Mouse (Mus musculus): Measurements from ENCODE around the gene Rbpms2. TPM values are rescaled to one million over a fixed set of nuclear protein-coding genes. Genes with fewer than 3 reads are reported as not detected.

The Rbpms2 gene
- polyA plus RNA-seq, 1 experiment from 2014 or later = 3.2 TPM

DNA sequence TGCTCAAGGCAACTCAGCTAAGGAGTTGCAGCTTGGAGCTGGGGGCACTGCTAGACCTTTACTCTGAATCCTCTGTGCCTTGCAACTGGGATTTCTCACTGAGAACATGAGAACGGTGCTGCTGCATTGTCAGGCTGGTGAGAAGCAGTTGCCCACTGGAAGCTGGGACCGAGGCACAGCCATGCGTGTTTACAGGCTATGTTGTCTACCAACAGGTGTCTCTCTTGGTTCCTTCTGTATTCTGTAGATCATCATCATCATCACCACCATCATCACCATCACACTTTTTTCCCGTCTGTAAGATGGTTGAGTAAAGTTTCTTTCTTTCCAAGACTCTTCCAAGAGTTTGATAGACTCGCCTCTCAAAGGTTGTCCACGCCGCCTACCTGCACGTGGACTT, 38.3 kb downstream of the Rbpms2 start, which contains the start of gene Oaz2:
Gene Oaz2 (plus strand): TSS at position 301 of the 400 bp plus-strand sequence.
- no peak within 1 kb of the TSS for H3K9ac ChIP-seq (replicated peaks; ENCODE audit: low read depth, low read length)
- H3K9me3 ChIP-seq (ENCODE audit: control insufficient read depth, low read length) = no peaks in the 10 kb centered on the region
- H3K36me3 ChIP-seq (ENCODE audit: control insufficient read depth, insufficient read depth) = no peaks in the 10 kb centered on the region
- ATAC-seq = no peak
- 94% methylated on average over 8 of the region's 8 CpGs for WGBS
- H3K4me3 ChIP-seq (replicated peaks; ENCODE audit: low read length) = no peak within 1 kb of the TSS
- no peaks in the 10 kb centered on the region for H3K27me3 ChIP-seq (replicated peaks; ENCODE audit: control insufficient read depth, insufficient read depth, low read length)
- no peak within 1 kb of the TSS for H3K4me2 ChIP-seq (ENCODE audit: low read length)
- H3K4me1 ChIP-seq (replicated peaks; ENCODE audit: control insufficient read depth, insufficient read depth, low read length) = no peaks in the 10 kb centered on the region
- no peak within 1 kb of the TSS for H3K27ac ChIP-seq (ENCODE audit: low read length)

DNA sequence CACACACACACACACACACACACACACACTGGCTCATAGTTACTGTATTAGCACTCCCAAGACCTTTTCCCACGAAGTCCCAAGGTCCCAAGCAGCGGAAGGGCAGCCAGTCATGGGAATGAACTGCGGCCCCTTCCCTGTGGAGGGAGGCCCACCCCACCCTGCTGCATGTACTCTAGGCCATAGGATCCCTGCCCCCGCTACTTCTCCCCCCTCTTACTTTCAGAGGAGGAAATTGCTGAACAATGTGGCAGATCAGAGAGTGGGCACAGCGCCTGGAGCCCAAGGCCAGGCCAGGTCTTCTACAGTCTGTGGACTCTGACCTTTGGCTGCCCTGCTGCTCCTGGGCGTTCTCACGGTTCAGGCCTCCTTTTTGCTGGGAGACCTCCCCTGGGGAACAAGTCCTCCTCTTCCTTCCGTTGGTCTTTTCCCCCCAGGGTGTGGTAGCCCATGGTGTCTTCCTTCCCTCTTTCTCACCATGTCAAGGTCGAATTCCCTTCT, 42.0 kb downstream of the Rbpms2 start:
- H3K9ac ChIP-seq (replicated peaks; ENCODE audit: low read depth, low read length) = no peak overlapping the region

DNA sequence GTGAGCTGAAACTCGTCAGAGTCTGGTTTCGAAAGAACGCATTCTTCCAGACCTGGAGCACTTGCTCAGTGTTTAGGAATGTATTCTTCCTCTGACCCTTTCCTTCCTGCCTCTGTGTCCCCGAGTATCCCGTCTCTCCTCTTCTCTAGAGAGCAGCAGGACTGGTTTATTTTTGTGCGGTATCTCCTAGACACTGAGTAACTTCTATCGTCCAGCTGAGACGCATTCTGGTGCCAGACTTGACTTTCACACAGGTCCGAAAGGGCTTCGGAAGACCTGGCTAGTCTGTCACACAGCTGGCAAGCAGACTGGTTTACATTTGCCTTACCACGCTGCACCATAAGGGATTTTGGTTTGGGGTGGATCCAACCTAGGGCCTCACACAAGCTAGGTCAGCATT, 43.5 kb downstream of the Rbpms2 start:
- H3K27ac ChIP-seq (ENCODE audit: low read length) = no peak overlapping the region
- ATAC-seq = no peak
- H3K36me3 ChIP-seq (ENCODE audit: control insufficient read depth, insufficient read depth) = no peaks in the 10 kb centered on the region
- WGBS = 85% methylated on average over 11 of the region's 11 CpGs
- H3K4me1 ChIP-seq (replicated peaks; ENCODE audit: control insufficient read depth, insufficient read depth, low read length) = peaks cover 16% of the 10 kb centered on the region
- H3K9ac ChIP-seq (replicated peaks; ENCODE audit: low read depth, low read length) = no peak overlapping the region
- H3K4me2 ChIP-seq (ENCODE audit: low read length) = no peak overlapping the region
- no peak overlapping the region for H3K4me3 ChIP-seq (replicated peaks; ENCODE audit: low read length)
- no peaks in the 10 kb centered on the region for H3K27me3 ChIP-seq (replicated peaks; ENCODE audit: control insufficient read depth, insufficient read depth, low read length)
- no peaks in the 10 kb centered on the region for H3K9me3 ChIP-seq (ENCODE audit: control insufficient read depth, low read length)

More for the DNA sequence above, 42.0 kb downstream of the Rbpms2 start:
- 62% methylated on average over 9 of the region's 9 CpGs for WGBS
- H3K27me3 ChIP-seq (replicated peaks; ENCODE audit: control insufficient read depth, insufficient read depth, low read length) = no peaks in the 10 kb centered on the region
- H3K4me2 ChIP-seq (ENCODE audit: low read length) = no peak overlapping the region
- no peak overlapping the region for H3K27ac ChIP-seq (ENCODE audit: low read length)
- no peaks in the 10 kb centered on the region for H3K36me3 ChIP-seq (ENCODE audit: control insufficient read depth, insufficient read depth)
- peaks cover 5% of the 10 kb centered on the region for H3K4me1 ChIP-seq (replicated peaks; ENCODE audit: control insufficient read depth, insufficient read depth, low read length)
- no peak for ATAC-seq
- no peaks in the 10 kb centered on the region for H3K9me3 ChIP-seq (ENCODE audit: control insufficient read depth, low read length)
- H3K4me3 ChIP-seq (replicated peaks; ENCODE audit: low read length) = no peak overlapping the region

DNA sequence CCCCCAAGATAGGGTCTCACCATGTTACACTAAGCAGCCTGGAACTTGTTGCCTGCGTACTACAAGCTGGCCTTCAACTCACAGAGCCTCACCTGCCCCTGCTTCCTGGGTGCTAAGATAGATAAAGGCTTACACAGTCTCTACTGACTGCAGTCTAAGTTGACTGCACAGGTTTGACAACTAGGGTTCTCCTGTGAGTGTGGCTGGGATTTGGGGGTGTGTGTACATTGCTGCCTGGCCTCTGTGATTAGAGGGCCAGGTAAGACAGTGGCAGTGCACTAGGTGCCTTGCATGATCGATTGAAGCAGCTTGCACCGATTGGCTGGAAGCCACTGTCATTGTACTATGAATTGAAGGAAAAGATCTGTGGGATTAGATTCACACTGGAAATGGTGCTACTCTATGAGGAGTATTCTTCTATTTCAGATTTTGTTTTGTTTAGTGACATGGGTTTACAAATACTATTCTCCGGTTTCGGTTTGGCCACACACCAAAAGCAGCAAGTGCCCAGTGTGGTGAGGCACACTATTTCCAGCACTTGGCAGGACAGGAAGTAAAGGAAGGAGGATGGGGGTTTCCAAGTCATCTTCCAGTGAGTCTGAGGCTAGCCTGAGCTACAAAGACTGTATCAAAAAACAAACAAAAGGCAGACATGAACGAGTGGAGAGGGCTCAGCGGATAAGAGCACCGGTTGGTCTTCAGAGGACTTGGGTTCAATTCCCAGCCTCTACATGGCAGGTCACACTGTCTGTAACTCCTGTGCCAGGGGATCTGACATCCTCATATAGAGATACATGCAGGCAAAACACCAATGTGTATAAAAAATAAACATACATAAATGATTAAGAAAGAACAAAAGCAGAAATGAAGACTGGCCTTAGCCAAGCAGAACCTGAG, 46.3 kb downstream of the Rbpms2 start:
- H3K4me3 ChIP-seq (replicated peaks; ENCODE audit: low read length) = peak overlapping the region; percentile 62
- 49% methylated on average over 8 of the region's 8 CpGs for WGBS
- peak; percentile 51; the same call in 1 of the 2 replicates for ATAC-seq
- peak overlapping the region; percentile 69 for H3K27ac ChIP-seq (ENCODE audit: low read length)
- no peaks in the 10 kb centered on the region for H3K36me3 ChIP-seq (ENCODE audit: control insufficient read depth, insufficient read depth)
- H3K9me3 ChIP-seq (ENCODE audit: control insufficient read depth, low read length) = no peaks in the 10 kb centered on the region
- H3K4me1 ChIP-seq (replicated peaks; ENCODE audit: control insufficient read depth, insufficient read depth, low read length) = peaks cover 38% of the 10 kb centered on the region
- peak overlapping the region; percentile 80 for H3K9ac ChIP-seq (replicated peaks; ENCODE audit: low read depth, low read length)
- H3K4me2 ChIP-seq (ENCODE audit: low read length) = peak overlapping the region; percentile 56
- no peaks in the 10 kb centered on the region for H3K27me3 ChIP-seq (replicated peaks; ENCODE audit: control insufficient read depth, insufficient read depth, low read length)

DNA sequence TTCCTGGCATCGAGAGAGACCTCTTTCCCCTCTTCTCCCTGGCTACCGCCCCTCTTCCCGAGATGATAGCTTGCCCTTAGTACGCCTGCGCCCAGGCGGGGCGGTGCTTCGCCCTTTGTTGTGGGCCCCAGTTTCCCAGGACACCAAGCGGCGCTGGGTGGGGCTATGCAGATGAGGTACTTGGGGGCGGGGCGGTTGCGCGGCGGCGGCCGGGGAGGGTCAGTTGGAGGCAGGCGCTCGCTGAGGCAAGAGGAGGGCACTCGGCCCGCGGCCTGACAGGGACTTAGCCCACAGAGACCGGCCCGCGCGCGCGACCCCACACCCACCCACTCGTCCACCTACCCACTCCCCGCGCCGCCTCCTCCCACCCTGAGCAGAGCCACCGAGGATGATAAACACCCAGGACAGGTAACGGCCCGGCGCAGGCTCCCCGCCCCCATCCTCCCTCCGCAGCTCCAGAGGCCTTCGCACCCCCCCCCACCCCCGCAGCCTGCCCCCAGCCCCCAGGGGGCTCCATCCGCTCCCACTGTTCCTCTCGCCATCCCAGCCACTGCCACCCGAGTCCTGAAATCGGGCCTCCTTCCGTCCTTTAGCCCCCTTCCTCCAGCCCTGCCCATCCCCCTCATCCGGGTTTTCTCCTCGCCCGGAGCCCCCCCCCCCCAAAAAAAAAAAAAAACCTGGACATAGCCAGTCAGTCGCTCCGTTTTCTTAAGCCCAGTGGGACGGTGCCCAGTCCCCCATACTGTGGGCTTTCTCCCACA, 47.1 kb downstream of the Rbpms2 start:
- Histone ChIP-seq H3K9ac (replicated peaks; ENCODE audit: low read depth, low read length) (peak overlapping the region; percentile 80), H3K27ac (ENCODE audit: low read length) (peak overlapping the region; percentile 69), H3K4me1 (replicated peaks; ENCODE audit: control insufficient read depth, insufficient read depth, low read length) (peaks cover 41% of the 10 kb centered on the region), H3K36me3 (ENCODE audit: control insufficient read depth, insufficient read depth) (no peaks in the 10 kb centered on the region), H3K4me3 (replicated peaks; ENCODE audit: low read length) (peak overlapping the region; percentile 62), H3K27me3 (replicated peaks; ENCODE audit: control insufficient read depth, insufficient read depth, low read length) (no peaks in the 10 kb centered on the region), H3K9me3 (ENCODE audit: control insufficient read depth, low read length) (no peaks in the 10 kb centered on the region), H3K4me2 (ENCODE audit: low read length) (peak overlapping the region; percentile 94)
- peak; percentile 99 for ATAC-seq
- under 1% methylated on average over 28 of the region's 51 CpGs for WGBS

DNA sequence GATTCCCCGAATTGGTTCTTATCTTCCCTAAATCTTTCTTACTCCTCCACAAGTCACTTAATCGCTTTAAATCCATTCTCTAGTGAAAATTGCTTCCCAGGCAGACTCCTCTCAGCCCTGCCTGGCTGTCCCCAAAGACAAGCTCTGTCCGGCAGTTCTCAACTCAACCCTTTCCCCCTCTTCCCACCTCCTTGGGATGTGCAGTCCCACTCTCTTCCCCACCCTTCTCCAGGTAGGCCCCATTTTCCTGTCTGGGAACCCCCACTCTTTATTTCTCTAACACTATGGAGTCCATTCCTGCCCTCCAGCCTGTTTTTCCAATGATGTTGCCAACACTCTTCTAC, 47.6 kb downstream of the Rbpms2 start:
- no peaks in the 10 kb centered on the region for H3K27me3 ChIP-seq (replicated peaks; ENCODE audit: control insufficient read depth, insufficient read depth, low read length)
- H3K9ac ChIP-seq (replicated peaks; ENCODE audit: low read depth, low read length) = peak overlapping the region; percentile 80
- WGBS = 1% methylated on average over 3 of the region's 3 CpGs
- peaks cover 42% of the 10 kb centered on the region for H3K4me1 ChIP-seq (replicated peaks; ENCODE audit: control insufficient read depth, insufficient read depth, low read length)
- 0 out of 2 replicates have a peak overlapping the region, but pooled peaks have one; percentile 42 for H3K27ac ChIP-seq (ENCODE audit: low read length)
- H3K4me2 ChIP-seq (ENCODE audit: low read length) = peak overlapping the region; percentile 94
- H3K36me3 ChIP-seq (ENCODE audit: control insufficient read depth, insufficient read depth) = no peaks in the 10 kb centered on the region
- H3K4me3 ChIP-seq (replicated peaks; ENCODE audit: low read length) = peak overlapping the region; percentile 62
- no peaks in the 10 kb centered on the region for H3K9me3 ChIP-seq (ENCODE audit: control insufficient read depth, low read length)
- no peak for ATAC-seq

DNA sequence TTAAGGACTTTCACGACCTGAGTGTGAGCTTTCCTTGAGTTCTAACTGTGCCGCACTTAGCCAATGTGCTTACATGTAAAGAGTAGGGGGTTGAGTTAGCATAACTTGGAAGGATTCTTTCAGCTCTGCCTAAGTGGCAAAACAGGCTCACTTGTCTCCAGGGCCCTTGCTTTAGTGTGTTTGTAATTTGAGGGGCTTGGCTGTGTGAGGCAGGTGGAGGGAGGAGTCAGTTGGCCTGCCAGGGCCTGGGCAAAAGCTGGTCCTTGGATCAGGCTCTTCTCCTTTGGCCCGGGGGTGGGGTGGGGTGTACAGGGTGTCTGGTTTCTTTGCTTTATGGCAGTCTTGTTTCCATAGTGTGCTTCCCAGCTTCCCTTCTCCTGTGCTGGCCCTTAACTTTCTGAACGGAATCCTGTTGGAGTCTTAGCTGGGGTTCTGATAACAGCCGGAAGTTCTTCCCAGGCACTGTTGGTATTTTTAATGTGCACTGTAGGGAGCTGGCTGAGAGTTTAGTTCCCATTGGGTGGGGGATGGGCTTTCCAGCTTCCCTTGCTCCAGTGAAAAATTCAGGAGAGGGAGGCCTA, 49.8 kb downstream of the Rbpms2 start:
- WGBS = 26% methylated on average over 5 of the region's 5 CpGs
- H3K36me3 ChIP-seq (ENCODE audit: control insufficient read depth, insufficient read depth) = no peaks in the 10 kb centered on the region
- H3K9ac ChIP-seq (replicated peaks; ENCODE audit: low read depth, low read length) = 0 out of 2 replicates have a peak overlapping the region, but pooled peaks have one; percentile 0
- ATAC-seq = no peak
- no peaks in the 10 kb centered on the region for H3K27me3 ChIP-seq (replicated peaks; ENCODE audit: control insufficient read depth, insufficient read depth, low read length)
- H3K27ac ChIP-seq (ENCODE audit: low read length) = peak overlapping the region; percentile 34; the same call in 1 of the 2 replicates
- peak overlapping the region; percentile 94 for H3K4me2 ChIP-seq (ENCODE audit: low read length)
- H3K4me1 ChIP-seq (replicated peaks; ENCODE audit: control insufficient read depth, insufficient read depth, low read length) = peaks cover 44% of the 10 kb centered on the region
- H3K4me3 ChIP-seq (replicated peaks; ENCODE audit: low read length) = peak overlapping the region; percentile 24
- H3K9me3 ChIP-seq (ENCODE audit: control insufficient read depth, low read length) = no peaks in the 10 kb centered on the region

DNA sequence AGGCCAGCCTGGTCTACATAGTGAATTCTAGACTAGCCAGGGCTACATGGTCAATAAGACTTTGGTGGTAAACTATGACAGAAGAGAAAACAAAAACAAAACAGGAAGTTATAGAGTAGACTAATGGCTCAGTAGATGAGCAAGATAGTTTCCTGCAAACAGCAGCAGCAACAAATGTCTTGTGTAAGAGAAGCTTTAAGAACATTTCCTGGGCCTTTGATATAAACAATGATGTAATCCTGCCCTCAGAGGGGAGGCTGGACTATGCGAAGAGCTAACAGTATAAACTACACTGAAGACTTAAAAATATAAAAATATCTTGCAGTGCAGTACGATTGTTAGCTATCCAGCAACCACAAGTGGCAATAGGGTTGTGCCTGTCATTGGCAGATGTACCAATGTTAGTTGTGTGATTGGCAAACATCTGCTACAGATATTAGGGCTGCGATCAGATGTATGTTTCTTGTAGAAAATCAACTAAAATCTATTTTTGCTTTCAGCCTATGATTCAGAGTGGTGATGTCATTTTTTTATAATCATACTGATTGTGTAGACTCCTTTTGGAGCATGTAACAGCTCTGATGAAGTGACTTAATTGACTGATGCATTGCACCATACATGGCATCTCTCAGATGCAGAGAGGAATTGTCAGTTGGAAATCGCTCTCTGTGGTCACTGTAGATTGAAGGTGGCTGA, 51.6 kb downstream of the Rbpms2 start:
- peaks cover 39% of the 10 kb centered on the region for H3K4me1 ChIP-seq (replicated peaks; ENCODE audit: control insufficient read depth, insufficient read depth, low read length)
- no peaks in the 10 kb centered on the region for H3K27me3 ChIP-seq (replicated peaks; ENCODE audit: control insufficient read depth, insufficient read depth, low read length)
- no peak for ATAC-seq
- H3K9me3 ChIP-seq (ENCODE audit: control insufficient read depth, low read length) = no peaks in the 10 kb centered on the region
- no peak overlapping the region for H3K4me3 ChIP-seq (replicated peaks; ENCODE audit: low read length)
- no peak overlapping the region for H3K27ac ChIP-seq (ENCODE audit: low read length)
- H3K36me3 ChIP-seq (ENCODE audit: control insufficient read depth, insufficient read depth) = no peaks in the 10 kb centered on the region
- H3K9ac ChIP-seq (replicated peaks; ENCODE audit: low read depth, low read length) = no peak overlapping the region
- WGBS = 80% methylated on average over 4 of the region's 4 CpGs
- H3K4me2 ChIP-seq (ENCODE audit: low read length) = no peak overlapping the region
